22 mouse cellular contexts compared by ENCODE assay signal in genomic region chr15:6754400-6754799, GRCm38 (mm10).
"Had no signal": no experiment of that assay in that cellular context is flagged by ENCODE, and none has a peak within 500 bp of the region (broad histone marks: within the 10 kb centered on the region; RNA-seq: fewer than 3 reads in every experiment).

No protein-coding gene starts in this region.

- ATAC-seq: lung, postnatal 0 days; midbrain, embryonic 16.5 days had no signal

- H3K4me2 ChIP-seq: lung, embryonic 15.5 days; midbrain, embryonic 12.5 days; neural tube, embryonic 13.5 days; neural tube, embryonic 15.5 days had no signal

- H3K4me3 ChIP-seq: lung, embryonic 15.5 days; megakaryocyte, embryonic 14.5 days; midbrain, embryonic 10.5 days; midbrain, embryonic 12.5 days; myocyte; neural tube, embryonic 13.5 days; neural tube, embryonic 15.5 days had no signal

- H3K9ac ChIP-seq: lung, embryonic 15.5 days; midbrain, embryonic 12.5 days; neural tube, embryonic 13.5 days; neural tube, embryonic 15.5 days had no signal

- H3K27ac ChIP-seq: lung, embryonic 15.5 days; macrophage; midbrain, embryonic 10.5 days; midbrain, embryonic 12.5 days; neural tube, embryonic 13.5 days; neural tube, embryonic 15.5 days had no signal

- H3K9me3 ChIP-seq: lung, embryonic 15.5 days; megakaryocyte, embryonic 14.5 days; midbrain, embryonic 10.5 days; midbrain, embryonic 12.5 days; neural tube, embryonic 13.5 days; neural tube, embryonic 15.5 days had no signal

- DNase-seq: lung, adult 2 months; lung, postnatal 14 days; lung, postnatal 36 days; midbrain, embryonic 14.5 days; retina, postnatal 1 day; right cerebral cortex, adult 18-20 months; right cerebral cortex, postnatal 25 days; right cerebral cortex, postnatal 4 days; spleen, adult 18-20 months; thymus, adult 18-20 months; thymus, postnatal 14 days; thymus, postnatal 36 days had no signal

- H3K4me1 ChIP-seq: lung, embryonic 15.5 days; midbrain, embryonic 10.5 days; midbrain, embryonic 12.5 days; neural tube, embryonic 15.5 days had no signal

- H3K27me3 ChIP-seq: lung, embryonic 15.5 days; megakaryocyte, embryonic 14.5 days; midbrain, embryonic 12.5 days; neural tube, embryonic 13.5 days; neural tube, embryonic 15.5 days had no signal
